Mouse (Mus musculus) limb, embryonic 12.5 days (tissue): ENCODE measurements around the gene Cdx4. TPM values are rescaled to one million over a fixed set of nuclear protein-coding genes. Genes with fewer than 3 reads are reported as not detected.

Experiments
- ATAC-seq: fragments of 200-750 bp; cut with Nextera tagmentation; 2 replicates; pipeline ENCODE4 v1.8.0; 2017; ENCODE audit warnings: low read depth, moderate TSS enrichment; ENCODE audit not compliant: insufficient number of reproducible peaks, insufficient read depth, low FRiP score, low TSS enrichment
- H3K27ac ChIP-seq: fragments of 300-500 bp; sonication (generic); 2 replicates; pipeline ENCODE4 v1.5.1; 2016; ENCODE audit warnings: mild to moderate bottlenecking, moderate library complexity
- H3K27me3 ChIP-seq: fragments of 300-500 bp; sonication (generic); 2 replicates; pipeline ENCODE4 v1.6.1; 2016; ENCODE audit warnings: mild to moderate bottlenecking, moderate library complexity
- H3K36me3 ChIP-seq: fragments of 300-500 bp; sonication (generic); 2 replicates; pipeline ENCODE4 v1.6.1; 2016; ENCODE audit warnings: mild to moderate bottlenecking, moderate library complexity
- H3K4me1 ChIP-seq: fragments of 300-500 bp; sonication (generic); replicated peaks from 2 replicates; pipeline ENCODE4 v1.6.1; 2016
- H3K4me2 ChIP-seq: fragments of 300-500 bp; sonication (generic); 2 replicates; pipeline ENCODE4 v1.6.1; 2016; ENCODE audit warnings: mild to moderate bottlenecking, moderate library complexity
- H3K4me3 ChIP-seq: fragments of 300-500 bp; sonication (generic); replicated peaks from 2 replicates; pipeline ENCODE4 v1.5.1; 2016; ENCODE audit warnings: mild to moderate bottlenecking
- H3K9ac ChIP-seq: fragments of 300-500 bp; sonication (generic); replicated peaks from 2 replicates; pipeline ENCODE4 v1.6.1; 2016; ENCODE audit warnings: mild to moderate bottlenecking, moderate library complexity
- H3K9me3 ChIP-seq: fragments of 300-500 bp; sonication (generic); 2 replicates; pipeline ENCODE4 v1.6.1; 2016; ENCODE audit warnings: mild to moderate bottlenecking, moderate library complexity
- WGBS: fragments of 180-500 bp; shearing (Covaris S2); methylation state at CpG from one replicate; pipeline ENCODE4 v1.1.7; 2016; 5-methylcytosine and 5-hydroxymethylcytosine counted together
- polyA plus RNA-seq: library from polyadenylated mRNA; unstranded; fragments of >200 nt; fragmentation: Nextera tagmentation; extraction: Ambion mirVana; gene quantifications from 2 replicates; pipeline ENCODE4 v1.2.1, GENCODE M21; 2016

The Cdx4 gene
- polyA plus RNA-seq = not detected in 2 replicates

- 23% methylated on average over 13 of the region's 13 CpGs for WGBS
- H3K9me3 ChIP-seq = no peaks in the 10 kb centered on the region
- no peak for ATAC-seq
- H3K27me3 ChIP-seq = peaks cover 75% of the 10 kb centered on the region
- H3K4me2 ChIP-seq = peak within 1 kb of the TSS; percentile 38
- H3K4me3 ChIP-seq = peak within 1 kb of the TSS; percentile 13; the same call in 1 of the 2 replicates
- H3K27ac ChIP-seq = no peak within 1 kb of the TSS
- no peak within 1 kb of the TSS for H3K9ac ChIP-seq
- H3K36me3 ChIP-seq = no peaks in the 10 kb centered on the region
- no peaks in the 10 kb centered on the region for H3K4me1 ChIP-seq
These were observed at the start of gene Cdx4 for GRCm38 (mm10) chrX:103321146-103321545. Gene Cdx4 (plus strand): TSS chrX:103321398.

- 86% methylated on average over 4 of the region's 5 CpGs for whole genome bisulfite sequencing
- Histone ChIP-seq H3K4me1 (no peaks in the 10 kb centered on the region), H3K9me3 (no peaks in the 10 kb centered on the region), H3K9ac (no peak overlapping the region), H3K4me2 (no peak overlapping the region), H3K27me3 (peaks cover 4% of the 10 kb centered on the region; the same call in 1 of the 2 replicates), H3K4me3 (no peak overlapping the region), H3K36me3 (no peaks in the 10 kb centered on the region), H3K27ac (no peak overlapping the region)
- no peak for ATAC-seq
These were observed 46.9 kb upstream of the Cdx4 start for GRCm38 (mm10) chrX:103274325-103274724.

- H3K4me2 ChIP-seq = no peak overlapping the region
- WGBS = 44% methylated on average over 4 of the region's 4 CpGs
- H3K36me3 ChIP-seq = no peaks in the 10 kb centered on the region
- H3K27me3 ChIP-seq = peaks cover 32% of the 10 kb centered on the region
- H3K9ac ChIP-seq = no peak overlapping the region
- H3K4me3 ChIP-seq = no peak overlapping the region
- H3K9me3 ChIP-seq = no peaks in the 10 kb centered on the region
- H3K27ac ChIP-seq = no peak overlapping the region
- ATAC-seq = no peak
- 0 out of 2 replicates have a peak, but pooled peaks cover 3% of the 10 kb centered on the region for H3K4me1 ChIP-seq
These were observed 34.1 kb upstream of the Cdx4 start for GRCm38 (mm10) chrX:103286899-103287722.

GRCm38 (mm10) chrX:103287846-103288377, 33.3 kb upstream of the Cdx4 start:
- H3K27me3 ChIP-seq = peaks cover 32% of the 10 kb centered on the region
- no peaks in the 10 kb centered on the region for H3K9me3 ChIP-seq
- H3K27ac ChIP-seq = no peak overlapping the region
- ATAC-seq = no peak
- 23% methylated on average over 10 of the region's 10 CpGs for WGBS
- H3K4me1 ChIP-seq = 0 out of 2 replicates have a peak, but pooled peaks cover 3% of the 10 kb centered on the region
- no peak overlapping the region for H3K9ac ChIP-seq
- H3K36me3 ChIP-seq = no peaks in the 10 kb centered on the region
- peak overlapping the region; percentile 52; the same call in 1 of the 2 replicates for H3K4me2 ChIP-seq
- no peak overlapping the region for H3K4me3 ChIP-seq

GRCm38 (mm10) chrX:103288485-103289330, 32.5 kb upstream of the Cdx4 start:
- H3K36me3 ChIP-seq = no peaks in the 10 kb centered on the region
- ATAC-seq = peak; percentile 20; the same call in 1 of the 2 replicates
- peak overlapping the region; percentile 52 for H3K4me2 ChIP-seq
- H3K9me3 ChIP-seq = no peaks in the 10 kb centered on the region
- WGBS = 28% methylated on average over 25 of the region's 25 CpGs
- H3K4me1 ChIP-seq = 0 out of 2 replicates have a peak, but pooled peaks cover 3% of the 10 kb centered on the region
- peaks cover 32% of the 10 kb centered on the region for H3K27me3 ChIP-seq
- no peak overlapping the region for H3K27ac ChIP-seq
- H3K9ac ChIP-seq = no peak overlapping the region; the same call in 1 of the 2 replicates
- peak overlapping the region; percentile 24 for H3K4me3 ChIP-seq

GRCm38 (mm10) chrX:103298937-103299336, 22.3 kb upstream of the Cdx4 start:
- 78% methylated on average over 4 of the region's 4 CpGs for WGBS
- H3K27me3 ChIP-seq = peaks cover 27% of the 10 kb centered on the region
- H3K9ac ChIP-seq = no peak overlapping the region
- H3K4me2 ChIP-seq = no peak overlapping the region
- H3K4me3 ChIP-seq = no peak overlapping the region
- no peak overlapping the region for H3K27ac ChIP-seq
- H3K4me1 ChIP-seq = no peaks in the 10 kb centered on the region
- ATAC-seq = no peak
- no peaks in the 10 kb centered on the region for H3K9me3 ChIP-seq
- no peaks in the 10 kb centered on the region for H3K36me3 ChIP-seq

GRCm38 (mm10) chrX:103308262-103308661, 12.9 kb upstream of the Cdx4 start:
- peaks cover 29% of the 10 kb centered on the region for H3K27me3 ChIP-seq
- WGBS = 83% methylated on average over 1 of the region's 1 CpGs

GRCm38 (mm10) chrX:103311723-103312122, 9.5 kb upstream of the Cdx4 start:
- no peaks in the 10 kb centered on the region for H3K36me3 ChIP-seq
- ATAC-seq = no peak
- 83% methylated on average over 3 of the region's 3 CpGs for WGBS
- H3K4me1 ChIP-seq = no peaks in the 10 kb centered on the region
- no peak overlapping the region for H3K9ac ChIP-seq
- no peak overlapping the region for H3K27ac ChIP-seq
- H3K4me3 ChIP-seq = no peak overlapping the region
- H3K4me2 ChIP-seq = no peak overlapping the region
- H3K27me3 ChIP-seq = peaks cover 31% of the 10 kb centered on the region; the same call in 1 of the 2 replicates
- no peaks in the 10 kb centered on the region for H3K9me3 ChIP-seq

More at GRCm38 (mm10) chrX:103308262-103308661, 12.9 kb upstream of the Cdx4 start:
- Histone ChIP-seq H3K27ac (no peak overlapping the region), H3K4me3 (no peak overlapping the region), H3K36me3 (no peaks in the 10 kb centered on the region), H3K9ac (no peak overlapping the region), H3K9me3 (no peaks in the 10 kb centered on the region), H3K4me1 (no peaks in the 10 kb centered on the region), H3K4me2 (no peak overlapping the region)
- ATAC-seq = no peak

GRCm38 (mm10) chrX:103314146-103314545, 7.1 kb upstream of the Cdx4 start:
- WGBS = 87% methylated on average over 6 of the region's 6 CpGs
- Histone ChIP-seq H3K4me2 (no peak overlapping the region), H3K27me3 (peaks cover 46% of the 10 kb centered on the region), H3K9ac (no peak overlapping the region), H3K4me1 (no peaks in the 10 kb centered on the region), H3K9me3 (no peaks in the 10 kb centered on the region), H3K4me3 (no peak overlapping the region), H3K36me3 (no peaks in the 10 kb centered on the region), H3K27ac (no peak overlapping the region)
- ATAC-seq = no peak

- Histone ChIP-seq H3K9ac (no peak overlapping the region), H3K4me3 (no peak overlapping the region), H3K27me3 (peaks cover 65% of the 10 kb centered on the region), H3K4me1 (no peaks in the 10 kb centered on the region), H3K4me2 (no peak overlapping the region), H3K27ac (no peak overlapping the region), H3K36me3 (no peaks in the 10 kb centered on the region), H3K9me3 (no peaks in the 10 kb centered on the region)
- 40% methylated on average over 3 of the region's 3 CpGs for WGBS
- ATAC-seq = no peak
These were observed 4.7 kb downstream of the Cdx4 start for GRCm38 (mm10) chrX:103325900-103326299.

- H3K4me1 ChIP-seq = no peaks in the 10 kb centered on the region
- H3K27me3 ChIP-seq = peaks cover 41% of the 10 kb centered on the region
- no peaks in the 10 kb centered on the region for H3K9me3 ChIP-seq
- no peaks in the 10 kb centered on the region for H3K36me3 ChIP-seq
- no peak overlapping the region for H3K4me2 ChIP-seq
- ATAC-seq = no peak
- no peak overlapping the region for H3K27ac ChIP-seq
- H3K9ac ChIP-seq = no peak overlapping the region
- H3K4me3 ChIP-seq = no peak overlapping the region
- WGBS = 80% methylated on average over 8 of the region's 8 CpGs
These were observed 8.2 kb downstream of the Cdx4 start for GRCm38 (mm10) chrX:103329386-103329785.
